Mouse (Mus musculus) ES-E14 (cell line): Measurements from ENCODE around the gene Lpp. TPM values are rescaled to one million over a fixed set of nuclear protein-coding genes. Genes with fewer than 3 reads are reported as not detected.

Source experiments
- DNase-seq: peaks from one replicate; pipeline ENCODE4 v3.0.0-alpha.2; 2013; ENCODE audit warnings: low read depth, low spot score
- H3K27ac ChIP-seq: 2 replicates; pipeline ENCODE4 v1.5.1; 2012; ENCODE audit warnings: low read depth, mild to moderate bottlenecking, low read length, moderate library complexity, mixed read lengths; ENCODE audit not compliant: poor library complexity, insufficient read depth, severe bottlenecking
- H3K36me3 ChIP-seq: 2 replicates; pipeline ENCODE4 v1.6.1; 2012; ENCODE audit warnings: mild to moderate bottlenecking, low read length, moderate library complexity, mixed read lengths; ENCODE audit not compliant: control insufficient read depth, poor library complexity, insufficient read depth, severe bottlenecking
- H3K4me1 ChIP-seq, 2 experiments: fragments of 150-350 bp in 1 of 2; sonication (generic) in 1 of 2; 2 replicates each; pipeline ENCODE4 v1.6.1; 2012; ENCODE audit warnings: low read length in 2 of 2, mild to moderate bottlenecking in 1 of 2, mixed read lengths in 1 of 2; ENCODE audit not compliant: control insufficient read depth in 2 of 2, insufficient read depth in 2 of 2, poor library complexity in 1 of 2
- H3K4me3 ChIP-seq, 2 experiments: fragments of 150-350 bp in 1 of 2; sonication (generic) in 1 of 2; 2 replicates each; pipeline ENCODE4 v1.5.1; 2012; ENCODE audit warnings: low read length in 2 of 2, low read depth in 1 of 2, mild to moderate bottlenecking in 1 of 2, mixed read lengths in 1 of 2; ENCODE audit not compliant: insufficient read depth in 1 of 2, poor library complexity in 1 of 2, severe bottlenecking in 1 of 2
- H3K9ac ChIP-seq: 2 replicates; pipeline ENCODE4 v1.6.1; 2012; ENCODE audit warnings: low read depth, mild to moderate bottlenecking, low read length, mixed read lengths; ENCODE audit not compliant: poor library complexity, insufficient read depth, severe bottlenecking
- H3K9me3 ChIP-seq: fragments of 150-350 bp; sonication (generic); 2 replicates; pipeline ENCODE4 v1.6.1; 2012; ENCODE audit warnings: low read depth, mild to moderate bottlenecking, low read length; ENCODE audit not compliant: control insufficient read depth, insufficient read depth
- CHD2 ChIP-seq: IDR thresholded peaks from 2 replicates; pipeline ENCODE4 v1.6.1; 2014; ENCODE audit warnings: mild to moderate bottlenecking, low read depth, low read length, inconsistent platforms
- HCFC1 ChIP-seq: IDR thresholded peaks from 2 replicates; pipeline ENCODE4 v1.6.1; 2012; ENCODE audit warnings: low read length, inconsistent platforms, borderline replicate concordance; ENCODE audit not compliant: insufficient read depth
- MAFK ChIP-seq: IDR thresholded peaks from 2 replicates; pipeline ENCODE4 v1.6.1; 2014; ENCODE audit warnings: mild to moderate bottlenecking, low read depth, low read length, inconsistent platforms; ENCODE audit not compliant: insufficient read depth
- ZC3H11A ChIP-seq: IDR thresholded peaks from 2 replicates; pipeline ENCODE4 v1.6.1; 2012; ENCODE audit warnings: low read depth, mild to moderate bottlenecking, inconsistent platforms, low read length, borderline replicate concordance
- ZNF384 ChIP-seq: IDR thresholded peaks from 2 replicates; pipeline ENCODE4 v1.6.1; 2012; ENCODE audit warnings: low read depth, low read length, inconsistent platforms
- in situ Hi-C, 2 experiments: fragments of 600-800 bp; cut with MboI; formaldehyde crosslinking; loops; one replicate each; pipeline ENCODE4 v1.15.1; 2025; ENCODE audit warnings: low sequenced_read_pairs in 2 of 2, inconsistent platforms in 1 of 2; ENCODE audit not compliant: unreplicated experiment in 2 of 2
- total RNA-seq: library from RNA; depleted of rRNA; stranded (reverse); fragments of 300-350 nt; gene quantifications from 2 replicates; pipeline ENCODE4 v1.2.3, GENCODE M21; 2012

Gene Lpp
- total RNA-seq, 1 experiment = 31.4 TPM

GRCm38 (mm10) chr16:24450256-24450655, 56.9 kb downstream of the Lpp start:
- no peaks in the 10 kb centered on the region for H3K36me3 ChIP-seq
- H3K9me3 ChIP-seq = no peaks in the 10 kb centered on the region
- peak overlapping the region; percentile 2 to 17; a peak in 2 of 4 replicates for H3K4me3 ChIP-seq
- H3K4me1 ChIP-seq = peaks cover 23 to 27% of the 10 kb centered on the region in 2 experiments
- peak overlapping the region; percentile 46; the same call in 1 of the 2 replicates for H3K27ac ChIP-seq
- in situ Hi-C loops = no loop called here
- no peak for DNase-seq
- H3K9ac ChIP-seq = no peak overlapping the region
- no peak for TF ChIP-seq MAFK
- no peak for TF ChIP-seq CHD2
- no peak for TF ChIP-seq ZC3H11A
- no peak for TF ChIP-seq HCFC1
- no peak for TF ChIP-seq ZNF384

- Histone ChIP-seq H3K36me3 (no peaks in the 10 kb centered on the region), H3K4me1 (peaks cover 23 to 27% of the 10 kb centered on the region in 2 experiments), H3K27ac (no peak overlapping the region), H3K9me3 (no peaks in the 10 kb centered on the region), H3K9ac (no peak overlapping the region), H3K4me3 (no peak overlapping the region)
- DNase-seq = no peak
- no peak for TF ChIP-seq ZC3H11A
- TF ChIP-seq HCFC1 = no peak
- TF ChIP-seq CHD2 = no peak
- TF ChIP-seq ZNF384 = no peak
- no peak for TF ChIP-seq MAFK
- in situ Hi-C loops = no loop called here
Measured at GRCm38 (mm10) chr16:24451123-24451522, 57.8 kb downstream of the Lpp start.

- no peak overlapping the region for H3K27ac ChIP-seq
- H3K4me3 ChIP-seq = no peak overlapping the region
- no peak for DNase-seq
- no peaks in the 10 kb centered on the region for H3K9me3 ChIP-seq
- in situ Hi-C loops = no loop called here
- no peaks in the 10 kb centered on the region; the same call in 1 of the 2 replicates for H3K36me3 ChIP-seq
- TF ChIP-seq CHD2 = no peak
- TF ChIP-seq HCFC1 = no peak
- no peak for TF ChIP-seq MAFK
- TF ChIP-seq ZNF384 = no peak
- no peak for TF ChIP-seq ZC3H11A
- no peak overlapping the region for H3K9ac ChIP-seq
- peaks cover 20 to 22% of the 10 kb centered on the region in 2 experiments for H3K4me1 ChIP-seq
Measured at GRCm38 (mm10) chr16:24453536-24453935, 60.2 kb downstream of the Lpp start.

DNA sequence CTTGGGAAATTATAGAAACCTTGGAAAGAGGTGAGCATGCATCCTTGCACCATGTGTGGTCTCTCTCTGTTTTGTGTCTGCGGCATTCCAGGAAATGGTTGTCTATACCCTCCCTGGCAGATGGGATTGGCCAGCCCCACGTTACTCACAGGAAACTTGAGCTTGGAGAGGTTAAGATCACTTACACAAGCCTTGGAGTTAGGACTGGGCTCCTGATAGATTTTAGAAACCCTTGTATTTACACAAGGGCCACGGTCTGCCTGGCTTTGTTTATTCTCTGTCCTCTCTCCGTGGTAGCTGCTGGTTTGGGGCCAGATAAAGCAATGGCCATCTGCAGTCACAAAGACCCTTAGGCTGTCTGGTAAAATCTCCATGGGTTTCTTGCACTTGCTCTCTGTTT, 61.2 kb downstream of the Lpp start:
- H3K9me3 ChIP-seq = no peaks in the 10 kb centered on the region
- H3K9ac ChIP-seq = no peak overlapping the region
- DNase-seq = no peak
- H3K27ac ChIP-seq = peak overlapping the region; percentile 8; the same call in 1 of the 2 replicates
- H3K4me1 ChIP-seq = peaks cover 17 to 18% of the 10 kb centered on the region in 2 experiments
- TF ChIP-seq ZNF384 = no peak
- TF ChIP-seq HCFC1 = no peak
- TF ChIP-seq ZC3H11A = no peak
- TF ChIP-seq MAFK = no peak
- TF ChIP-seq CHD2 = no peak
- in situ Hi-C loops = no loop called here
- H3K36me3 ChIP-seq = no peaks in the 10 kb centered on the region; the same call in 1 of the 2 replicates
- H3K4me3 ChIP-seq = no peak overlapping the region
